Mouse (Mus musculus): ENCODE results near the gene Clec2d. TPM values are rescaled to one million over a fixed set of nuclear protein-coding genes. Genes with fewer than 3 reads are reported as not detected.
"Not testable (repeated sequence)": the region's sequence is repeated elsewhere in the genome, so short reads cannot be mapped to it uniquely, and the experiment has no call there.

Clec2d gene
- polyA plus RNA-seq, 1 experiment from 2014 or later: not detected

DNA sequence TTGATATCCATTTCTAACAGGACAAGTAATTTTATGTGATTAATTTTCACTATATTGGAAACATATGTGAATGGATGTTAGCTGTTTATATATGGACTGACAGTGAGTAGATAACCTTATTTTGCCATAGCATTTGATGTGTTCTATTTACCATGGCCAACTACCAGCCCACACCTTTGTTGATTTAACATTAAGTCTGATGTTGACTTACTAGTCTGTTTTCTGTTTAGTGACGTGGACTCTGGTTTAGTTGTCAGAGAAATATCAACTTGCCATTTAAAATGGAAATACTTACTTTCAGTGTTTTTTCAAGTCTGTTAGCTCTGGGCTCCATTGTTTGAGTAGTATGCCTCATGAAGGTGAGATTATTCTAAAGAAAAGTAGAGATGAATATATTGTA lies 3.8 kb upstream of the Clec2d start:
- H3K4me2 ChIP-seq (replicated peaks): no peak overlapping the region
- ATAC-seq (ENCODE audit: low FRiP score, low read depth): no peak
- 0 out of 2 replicates have a peak, but pooled peaks cover 1% of the 10 kb centered on the region for H3K4me1 ChIP-seq
- 70% methylated on average over 1 of the region's 1 CpGs for WGBS
- no peak overlapping the region for H3K27ac ChIP-seq
- H3K9me3 ChIP-seq: no peaks in the 10 kb centered on the region
- H3K9ac ChIP-seq: no peak overlapping the region
- no peaks in the 10 kb centered on the region for H3K27me3 ChIP-seq
- H3K4me3 ChIP-seq: no peak overlapping the region
- H3K36me3 ChIP-seq: no peaks in the 10 kb centered on the region

DNA sequence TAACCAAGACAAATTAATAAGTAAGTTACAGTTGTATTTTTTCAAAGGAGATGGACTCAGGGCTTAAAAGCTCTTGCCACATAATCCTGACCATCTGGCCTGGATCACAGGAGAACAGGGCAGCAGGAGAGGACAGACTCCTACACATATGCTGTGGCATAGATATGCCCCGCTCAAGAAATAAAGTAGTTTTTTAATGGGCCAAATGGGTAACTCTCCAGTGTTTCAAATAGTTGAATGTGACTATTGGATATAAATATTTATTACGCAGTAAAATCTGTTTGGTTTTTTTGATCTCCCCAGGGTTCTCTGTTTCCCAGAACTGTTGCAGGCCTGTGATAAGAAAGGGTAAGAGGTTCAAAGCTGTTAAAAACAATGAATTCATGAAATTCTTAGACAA lies 1.1 kb upstream of the Clec2d start:
- Histone ChIP-seq H3K4me1 (0 out of 2 replicates have a peak, but pooled peaks cover 3% of the 10 kb centered on the region), H3K4me2 (replicated peaks) (no peak overlapping the region), H3K36me3 (no peaks in the 10 kb centered on the region; the same call in 1 of the 2 replicates), H3K27me3 (no peaks in the 10 kb centered on the region), H3K4me3 (no peak overlapping the region), H3K27ac (no peak overlapping the region), H3K9ac (no peak overlapping the region), H3K9me3 (no peaks in the 10 kb centered on the region)
- no peak for ATAC-seq (ENCODE audit: low FRiP score, low read depth)
- 75% methylated on average over 2 of the region's 2 CpGs for WGBS

DNA sequence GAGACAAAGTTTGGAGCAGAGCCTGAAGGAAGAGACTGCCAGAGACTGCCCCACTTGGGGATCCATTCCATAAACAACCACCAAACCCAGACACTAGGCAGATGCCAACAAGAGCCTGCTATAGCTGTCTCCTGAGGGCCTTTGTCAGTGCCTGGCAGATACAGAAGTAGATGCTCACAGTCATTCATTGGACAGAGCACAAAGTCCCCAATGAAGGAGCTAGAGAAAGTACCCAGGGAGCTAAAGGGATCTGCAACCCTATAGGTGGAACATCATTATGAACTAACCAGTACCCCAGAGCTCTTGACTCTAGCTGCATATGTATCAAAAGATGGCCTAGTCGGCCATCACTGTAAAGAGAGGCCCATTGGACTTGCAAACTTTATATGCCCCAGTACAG lies 584 bp upstream of the Clec2d start:
- not testable (repeated sequence) for H3K36me3 ChIP-seq; H3K4me1 ChIP-seq; H3K27me3 ChIP-seq; H3K9me3 ChIP-seq; H3K27ac ChIP-seq; ATAC-seq (ENCODE audit: low FRiP score, low read depth); H3K4me2 ChIP-seq (replicated peaks); H3K9ac ChIP-seq; H3K4me3 ChIP-seq
- 67% methylated on average over 1 of the region's 1 CpGs for WGBS

DNA sequence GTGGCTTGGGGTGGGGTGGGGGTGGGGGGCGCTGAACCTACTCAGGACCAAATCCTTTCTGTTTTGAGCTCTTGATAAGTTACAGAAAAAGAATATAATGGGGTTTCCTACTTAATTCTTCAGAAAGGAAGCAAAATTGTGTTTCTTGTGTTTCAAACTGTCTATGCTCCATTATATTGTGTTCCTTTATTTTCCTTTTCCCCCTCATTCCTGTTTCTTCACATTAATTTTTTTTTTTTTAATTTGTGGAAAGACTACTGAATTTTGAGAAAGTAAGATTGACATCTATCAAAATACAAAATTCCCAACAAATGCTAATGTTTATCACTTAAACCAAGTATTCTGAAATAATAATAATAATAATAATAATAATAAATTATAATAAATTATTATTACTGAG lies 834 bp downstream of the Clec2d start:
- Histone ChIP-seq H3K9me3 (no peaks in the 10 kb centered on the region), H3K4me2 (replicated peaks) (peak overlapping the region; percentile 60), H3K27ac (peak overlapping the region; percentile 93), H3K27me3 (no peaks in the 10 kb centered on the region), H3K4me1 (0 out of 2 replicates have a peak, but pooled peaks cover 3% of the 10 kb centered on the region), H3K9ac (peak overlapping the region; percentile 62), H3K36me3 (peaks cover 11% of the 10 kb centered on the region), H3K4me3 (peak overlapping the region; percentile 42)
- WGBS: 10% methylated on average over 1 of the region's 1 CpGs
- ATAC-seq (ENCODE audit: low FRiP score, low read depth): no peak

DNA sequence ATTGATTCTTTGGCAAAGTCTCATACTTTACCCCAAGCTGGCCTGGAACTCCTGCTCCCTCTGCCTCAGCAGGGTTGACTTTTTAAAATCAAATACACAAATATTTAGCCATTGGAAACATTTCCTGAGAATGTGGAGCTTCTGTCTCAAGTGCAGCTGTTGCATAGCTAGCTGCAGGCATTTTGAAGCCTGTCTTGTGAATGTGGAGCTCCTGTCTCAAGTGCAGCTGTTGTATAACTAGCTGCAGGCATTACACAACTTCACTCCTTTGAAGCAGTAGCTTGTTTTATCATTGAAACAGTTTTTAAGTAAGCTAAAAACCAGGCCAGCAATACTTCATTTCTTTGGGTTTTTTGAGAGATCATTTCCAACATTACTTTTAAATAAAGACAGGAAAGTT lies 1.3 kb downstream of the Clec2d start:
- H3K4me2 ChIP-seq (replicated peaks): peak overlapping the region; percentile 45
- no peak overlapping the region for H3K27ac ChIP-seq
- H3K9ac ChIP-seq: no peak overlapping the region
- no peak for ATAC-seq (ENCODE audit: low FRiP score, low read depth)
- no peaks in the 10 kb centered on the region for H3K27me3 ChIP-seq
- H3K36me3 ChIP-seq: peaks cover 11% of the 10 kb centered on the region
- no peaks in the 10 kb centered on the region for H3K9me3 ChIP-seq
- 0 out of 2 replicates have a peak, but pooled peaks cover 3% of the 10 kb centered on the region for H3K4me1 ChIP-seq
- peak overlapping the region; percentile 26 for H3K4me3 ChIP-seq

DNA sequence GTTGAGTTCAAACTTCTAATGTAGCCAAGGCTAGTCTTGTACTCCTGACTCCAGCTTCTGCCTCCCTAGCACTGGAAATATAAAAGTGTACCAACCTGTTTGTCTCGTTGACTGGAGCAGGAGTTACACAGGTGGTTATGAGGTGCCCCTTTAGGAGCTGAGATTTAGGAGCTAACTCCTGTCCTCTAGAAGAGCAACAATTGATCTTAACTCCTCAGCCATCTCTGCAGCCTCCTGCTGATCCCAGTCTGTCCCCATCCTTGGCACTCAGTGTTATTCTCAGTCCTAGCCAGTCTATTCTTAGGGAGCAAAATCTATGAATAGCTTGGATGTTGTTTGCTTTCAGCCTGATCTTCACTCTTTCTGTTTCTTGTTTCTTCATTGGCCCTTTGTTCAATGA lies 2.1 kb downstream of the Clec2d start:
- Histone ChIP-seq H3K9ac (no peak overlapping the region), H3K27ac (no peak overlapping the region), H3K4me3 (no peak overlapping the region), H3K27me3 (no peaks in the 10 kb centered on the region), H3K36me3 (peaks cover 11% of the 10 kb centered on the region), H3K4me1 (0 out of 2 replicates have a peak, but pooled peaks cover 3% of the 10 kb centered on the region), H3K9me3 (no peaks in the 10 kb centered on the region), H3K4me2 (replicated peaks) (peak overlapping the region; percentile 23)
- WGBS: 72% methylated on average over 1 of the region's 1 CpGs
- ATAC-seq (ENCODE audit: low FRiP score, low read depth): no peak

DNA sequence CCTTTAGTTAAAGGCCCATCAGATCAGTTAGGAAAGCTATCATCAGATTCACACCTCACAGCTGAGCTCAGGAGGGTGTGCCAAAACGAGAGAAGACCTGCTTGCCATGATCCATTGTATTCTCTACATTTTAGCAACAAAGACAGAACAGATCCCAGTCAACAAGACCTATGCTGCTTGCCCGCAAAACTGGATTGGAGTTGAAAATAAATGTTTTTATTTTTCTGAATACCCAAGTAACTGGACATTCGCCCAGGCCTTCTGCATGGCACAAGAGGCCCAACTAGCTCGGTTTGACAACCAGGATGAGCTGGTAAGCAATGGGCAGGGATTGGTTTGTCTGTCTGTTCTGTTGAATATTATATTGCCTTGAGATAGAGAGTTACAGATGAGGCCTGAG lies 3.6 kb downstream of the Clec2d start:
- H3K9ac ChIP-seq; H3K4me1 ChIP-seq; ATAC-seq (ENCODE audit: low FRiP score, low read depth); H3K4me2 ChIP-seq (replicated peaks); H3K9me3 ChIP-seq; H3K4me3 ChIP-seq; H3K27ac ChIP-seq; H3K27me3 ChIP-seq: not testable (repeated sequence)
- 88% methylated on average over 4 of the region's 4 CpGs for WGBS
- H3K36me3 ChIP-seq: peaks cover 11% of the 10 kb centered on the region

DNA sequence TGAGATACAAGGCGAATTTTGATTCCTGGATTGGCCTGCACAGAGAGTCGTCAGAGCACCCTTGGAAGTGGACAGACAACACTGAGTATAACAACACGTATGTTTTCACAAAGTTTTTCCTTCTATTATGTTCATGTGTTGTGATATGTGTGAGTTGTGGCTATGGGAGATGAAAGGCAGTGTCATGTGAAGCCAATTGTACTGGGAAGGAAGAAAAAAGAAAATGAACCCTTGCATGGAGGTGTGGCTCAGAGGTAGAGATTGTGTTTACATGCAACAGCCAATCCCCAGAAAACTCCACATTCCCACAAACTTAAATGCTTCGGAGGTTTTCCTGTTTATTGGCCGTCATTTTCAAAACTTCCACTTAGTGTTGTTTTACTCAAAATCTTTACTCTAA lies 4.4 kb downstream of the Clec2d start:
- 80% methylated on average over 5 of the region's 5 CpGs for WGBS
- Histone ChIP-seq H3K27me3 (no peaks in the 10 kb centered on the region), H3K4me3 (no peak overlapping the region), H3K27ac (no peak overlapping the region), H3K9me3 (no peaks in the 10 kb centered on the region), H3K4me1 (0 out of 2 replicates have a peak, but pooled peaks cover 3% of the 10 kb centered on the region), H3K36me3 (peaks cover 11% of the 10 kb centered on the region), H3K9ac (no peak overlapping the region), H3K4me2 (replicated peaks) (no peak overlapping the region)
- ATAC-seq (ENCODE audit: low FRiP score, low read depth): no peak

DNA sequence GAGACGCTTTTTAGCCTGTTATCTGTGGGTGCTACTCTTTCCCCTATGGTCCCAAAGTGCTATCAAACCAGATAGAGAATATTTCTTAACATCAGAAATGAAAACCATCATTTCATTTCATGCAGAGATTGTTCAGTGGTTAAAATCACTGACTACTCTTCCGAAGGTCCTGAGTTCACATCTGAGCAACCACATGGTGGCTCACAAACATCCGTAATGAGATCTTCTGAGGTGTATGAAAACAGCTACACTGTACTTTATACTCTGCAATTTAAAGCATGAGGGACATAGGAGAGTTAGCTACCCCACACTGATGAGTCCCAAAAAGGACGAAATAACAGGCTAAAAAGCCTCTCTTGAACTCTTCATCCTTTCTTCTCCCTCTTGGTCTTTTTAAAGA lies 5.6 kb downstream of the Clec2d start:
- H3K4me3 ChIP-seq: no peak overlapping the region
- 81% methylated on average over 4 of the region's 4 CpGs for WGBS
- H3K27ac ChIP-seq: no peak overlapping the region

DNA sequence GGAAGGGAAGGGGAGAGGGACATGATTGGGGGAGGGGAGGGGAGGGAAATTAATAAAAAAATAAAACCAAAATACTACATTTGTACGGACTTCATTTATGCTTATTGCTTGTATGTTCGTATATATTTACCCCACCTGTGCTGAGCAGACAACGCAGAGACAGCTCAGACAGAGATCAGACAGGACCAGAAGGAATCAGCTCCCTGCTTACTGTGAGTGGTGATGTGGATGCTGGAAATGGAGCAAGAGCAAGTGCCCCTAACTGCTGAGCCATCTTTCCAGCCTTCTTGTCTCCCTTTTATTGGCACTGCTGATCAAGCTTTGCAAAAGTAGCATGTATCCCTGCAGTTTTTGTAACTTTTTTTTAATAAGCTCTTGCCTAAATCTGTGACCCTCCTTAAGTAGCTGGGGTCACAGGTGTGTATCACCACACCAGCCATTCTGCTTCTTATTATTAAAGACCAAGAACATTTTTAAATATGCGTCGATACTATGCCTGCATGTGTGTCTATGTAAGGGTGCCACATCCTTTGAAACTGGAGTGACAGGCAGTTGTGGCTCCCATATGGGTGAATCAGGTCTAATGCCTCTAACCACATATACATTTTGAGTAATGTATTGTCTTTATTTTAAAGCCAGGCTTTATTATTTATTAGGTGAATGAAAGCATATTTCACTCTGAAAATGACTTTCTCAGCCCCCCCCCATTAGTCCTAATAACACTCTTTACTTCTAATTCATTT lies 6.2 kb downstream of the Clec2d start:
- 94% methylated on average over 5 of the region's 5 CpGs for WGBS
- Histone ChIP-seq H3K36me3 (peaks cover 11% of the 10 kb centered on the region), H3K4me1 (0 out of 2 replicates have a peak, but pooled peaks cover 2% of the 10 kb centered on the region)

More for the DNA sequence above, 5.6 kb downstream of the Clec2d start:
- H3K4me1 ChIP-seq: 0 out of 2 replicates have a peak, but pooled peaks cover 3% of the 10 kb centered on the region
- peaks cover 11% of the 10 kb centered on the region for H3K36me3 ChIP-seq
- ATAC-seq (ENCODE audit: low FRiP score, low read depth): no peak
- no peak overlapping the region for H3K4me2 ChIP-seq (replicated peaks)
- H3K9me3 ChIP-seq: no peaks in the 10 kb centered on the region
- H3K9ac ChIP-seq: no peak overlapping the region
- no peaks in the 10 kb centered on the region for H3K27me3 ChIP-seq

DNA sequence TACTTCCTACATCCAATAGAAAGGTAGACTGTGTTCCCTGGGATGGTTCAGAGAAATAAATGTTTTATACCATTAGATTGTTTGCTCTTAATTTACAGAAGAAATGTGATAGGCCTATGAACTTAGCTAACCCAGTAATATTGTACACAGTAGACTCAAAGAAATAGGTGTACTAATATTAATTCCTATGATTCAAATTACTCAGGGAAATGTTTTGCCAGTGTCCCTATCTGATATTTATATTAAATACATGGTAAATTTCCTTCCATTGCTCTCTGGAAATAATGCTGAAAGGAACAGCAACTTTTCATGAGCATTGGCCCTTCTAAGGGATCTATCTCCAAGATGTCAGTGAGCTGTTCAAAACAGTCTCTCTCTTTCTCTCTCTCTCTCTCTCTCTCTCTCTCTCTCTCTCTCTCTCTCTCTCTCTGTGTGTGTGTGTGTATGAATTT lies 6.8 kb downstream of the Clec2d start:
- Histone ChIP-seq H3K27me3 (no peaks in the 10 kb centered on the region), H3K4me1 (no peaks in the 10 kb centered on the region), H3K4me3 (no peak overlapping the region), H3K27ac (no peak overlapping the region), H3K9ac (no peak overlapping the region), H3K36me3 (peaks cover 11% of the 10 kb centered on the region), H3K4me2 (replicated peaks) (no peak overlapping the region), H3K9me3 (no peaks in the 10 kb centered on the region)
- no peak for ATAC-seq (ENCODE audit: low FRiP score, low read depth)

More for the DNA sequence above, 6.2 kb downstream of the Clec2d start:
- Histone ChIP-seq H3K4me3 (no peak overlapping the region), H3K27me3 (no peaks in the 10 kb centered on the region), H3K9me3 (no peaks in the 10 kb centered on the region), H3K27ac (no peak overlapping the region), H3K9ac (no peak overlapping the region), H3K4me2 (replicated peaks) (no peak overlapping the region)
- no peak for ATAC-seq (ENCODE audit: low FRiP score, low read depth)

DNA sequence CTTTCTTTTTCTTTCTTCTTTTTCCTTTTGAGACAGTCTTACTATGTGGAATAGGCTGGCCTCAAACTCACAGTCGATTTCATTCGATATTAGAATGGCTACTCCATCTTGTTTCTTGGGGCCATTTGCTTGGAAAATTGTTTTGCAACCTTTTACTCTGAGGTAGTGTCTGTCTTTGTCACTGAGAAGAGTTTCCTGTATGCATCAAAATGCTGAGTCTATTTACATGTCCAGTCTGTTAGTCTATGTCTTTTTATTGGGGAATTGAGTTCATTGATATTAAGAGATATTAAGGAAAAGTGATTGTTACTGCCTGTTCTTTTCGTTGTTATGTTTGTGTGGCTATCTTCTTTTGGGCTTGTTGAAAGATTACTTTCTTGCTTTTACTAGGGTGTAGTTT lies 7.4 kb downstream of the Clec2d start:
- not testable (repeated sequence) for H3K27ac ChIP-seq; H3K4me3 ChIP-seq; ATAC-seq (ENCODE audit: low FRiP score, low read depth); H3K9ac ChIP-seq; H3K9me3 ChIP-seq; H3K27me3 ChIP-seq; H3K4me1 ChIP-seq; H3K4me2 ChIP-seq (replicated peaks)
- peaks cover 11% of the 10 kb centered on the region for H3K36me3 ChIP-seq
- 88% methylated on average over 3 of the region's 3 CpGs for WGBS

DNA sequence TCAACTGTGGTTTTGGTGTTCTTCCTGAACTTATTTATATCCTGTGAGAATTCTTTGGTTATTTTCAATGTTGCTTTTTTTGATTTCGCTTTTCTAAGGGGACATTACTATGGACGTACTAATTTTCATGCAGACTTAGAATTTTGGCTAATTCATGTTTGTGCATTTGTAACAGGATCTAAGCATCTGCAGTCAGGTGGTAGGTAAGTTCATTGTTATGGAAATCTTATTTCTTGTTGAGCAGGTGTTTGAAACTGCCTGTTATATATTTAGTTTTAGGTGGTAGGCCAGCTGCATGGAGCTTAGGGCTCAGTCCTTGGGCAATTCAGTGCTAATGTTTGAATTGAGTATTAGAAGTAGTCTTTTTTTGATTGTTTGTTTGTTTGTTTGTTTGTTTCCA lies 13.0 kb downstream of the Clec2d start:
- H3K36me3 ChIP-seq: no peaks in the 10 kb centered on the region

More for the DNA sequence above, 13.0 kb downstream of the Clec2d start:
- Histone ChIP-seq H3K27me3 (no peaks in the 10 kb centered on the region), H3K9ac (no peak overlapping the region), H3K4me3 (no peak overlapping the region), H3K27ac (no peak overlapping the region), H3K4me2 (replicated peaks) (no peak overlapping the region), H3K9me3 (no peaks in the 10 kb centered on the region), H3K4me1 (no peaks in the 10 kb centered on the region)
- 91% methylated on average over 2 of the region's 2 CpGs for WGBS
- no peak for ATAC-seq (ENCODE audit: low FRiP score, low read depth)

All from limb, embryonic 13.5 days (tissue).